Mouse (Mus musculus): ENCODE results near the gene Fcho1. TPM values are rescaled to one million over a fixed set of nuclear protein-coding genes. Genes with fewer than 3 reads are reported as not detected.
A peak's percentile ranks its signal among the peaks of the same experiment; 100 is the strongest.
"Not testable (repeated sequence)": the region's sequence is repeated elsewhere in the genome, so short reads cannot be mapped to it uniquely, and the experiment has no call there.

Gene Fcho1
- total and polyA plus RNA-seq, 2 experiments from 2014 or later, result 68.7 to 97.2 TPM

GRCm38 (mm10) chr8:71716561-71717053 lies 8.9 kb downstream of the Fcho1 start:
- 91% methylated on average over 13 of the region's 13 CpGs for WGBS
- Histone ChIP-seq H3K4me1 (ENCODE audit: insufficient read depth) (peaks cover 29% of the 10 kb centered on the region), H3K4me2 (ENCODE audit: low read depth) (no peak overlapping the region), H3K4me3 (ENCODE audit: low read depth, low read length) (no peak overlapping the region), H3K9me3 (ENCODE audit: low read length) (no peaks in the 10 kb centered on the region), H3K9ac (no peak overlapping the region), H3K27me3 (ENCODE audit: insufficient read depth, low read length) (no peaks in the 10 kb centered on the region), H3K36me3 (ENCODE audit: insufficient read depth) (peaks cover 64% of the 10 kb centered on the region), H3K27ac (ENCODE audit: low read depth, low read length) (no peak overlapping the region)
- no peak for DNase-seq
- no peak for TF ChIP-seq CTCF (IDR thresholded peaks at IDR 0.05; ENCODE audit: low read depth)
- ATAC-seq, result no peak

DNA sequence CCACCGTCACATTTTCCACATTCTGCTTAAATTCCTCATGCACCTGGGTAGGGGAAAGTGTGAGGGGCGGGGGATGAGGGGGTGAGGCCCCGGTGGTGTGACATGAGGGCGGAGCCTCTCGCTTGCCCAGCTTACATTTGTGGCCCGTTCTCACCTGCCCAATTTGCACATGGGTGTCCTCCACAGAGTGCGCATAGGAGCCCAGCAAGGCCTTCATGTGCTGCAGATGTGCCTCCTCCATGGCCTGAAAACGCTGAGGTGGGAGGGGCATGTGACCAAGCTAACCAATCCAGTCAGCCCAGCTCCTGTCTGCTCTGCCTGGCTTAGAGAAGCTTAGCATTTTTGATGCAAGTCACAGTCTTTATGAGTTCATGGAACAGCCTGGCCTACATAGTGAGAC lies 10.0 kb downstream of the Fcho1 start:
- peaks cover 22% of the 10 kb centered on the region for H3K4me1 ChIP-seq (ENCODE audit: insufficient read depth)
- no peak overlapping the region for H3K9ac ChIP-seq
- no peak for TF ChIP-seq CTCF (IDR thresholded peaks at IDR 0.05; ENCODE audit: low read depth)
- ATAC-seq, result no peak
- H3K4me3 ChIP-seq (ENCODE audit: low read depth, low read length), result no peak overlapping the region
- H3K36me3 ChIP-seq (ENCODE audit: insufficient read depth), result peaks cover 70% of the 10 kb centered on the region
- WGBS, result 73% methylated on average over 8 of the region's 8 CpGs
- H3K9me3 ChIP-seq (ENCODE audit: low read length), result no peaks in the 10 kb centered on the region
- no peak overlapping the region for H3K27ac ChIP-seq (ENCODE audit: low read depth, low read length)
- DNase-seq, result no peak
- H3K4me2 ChIP-seq (ENCODE audit: low read depth), result no peak overlapping the region
- H3K27me3 ChIP-seq (ENCODE audit: insufficient read depth, low read length), result no peaks in the 10 kb centered on the region

DNA sequence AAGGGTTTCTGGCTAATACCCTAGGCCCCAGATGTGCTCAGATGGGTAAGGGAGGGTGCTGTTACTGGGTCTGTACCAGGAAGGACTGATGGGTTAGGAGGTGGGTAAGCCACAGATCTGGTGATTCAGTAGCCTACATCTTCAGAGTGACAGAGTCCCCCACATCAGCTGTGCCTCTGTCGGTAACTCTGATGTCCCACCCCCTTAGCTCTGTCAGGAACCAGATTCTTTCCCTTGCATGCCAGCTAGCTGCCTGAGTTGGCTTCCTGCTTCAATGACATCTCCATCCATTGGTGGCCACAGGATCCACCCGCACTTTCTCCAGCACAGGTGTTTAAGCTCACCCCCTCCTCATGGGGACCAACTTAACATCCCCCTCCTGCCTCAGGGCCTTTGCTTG lies 13.9 kb downstream of the Fcho1 start:
- Histone ChIP-seq H3K36me3 (ENCODE audit: insufficient read depth) (peaks cover 62% of the 10 kb centered on the region), H3K9me3 (ENCODE audit: low read length) (no peaks in the 10 kb centered on the region), H3K4me2 (ENCODE audit: low read depth) (no peak overlapping the region), H3K9ac (no peak overlapping the region), H3K4me3 (ENCODE audit: low read depth, low read length) (no peak overlapping the region), H3K4me1 (ENCODE audit: insufficient read depth) (no peaks in the 10 kb centered on the region; the same call in 1 of the 2 replicates), H3K27me3 (ENCODE audit: insufficient read depth, low read length) (no peaks in the 10 kb centered on the region), H3K27ac (ENCODE audit: low read depth, low read length) (no peak overlapping the region)
- TF ChIP-seq CTCF (IDR thresholded peaks at IDR 0.05; ENCODE audit: low read depth), result no peak
- WGBS, result 79% methylated on average over 2 of the region's 2 CpGs
- ATAC-seq (no peak), DNase-seq (no peak)

DNA sequence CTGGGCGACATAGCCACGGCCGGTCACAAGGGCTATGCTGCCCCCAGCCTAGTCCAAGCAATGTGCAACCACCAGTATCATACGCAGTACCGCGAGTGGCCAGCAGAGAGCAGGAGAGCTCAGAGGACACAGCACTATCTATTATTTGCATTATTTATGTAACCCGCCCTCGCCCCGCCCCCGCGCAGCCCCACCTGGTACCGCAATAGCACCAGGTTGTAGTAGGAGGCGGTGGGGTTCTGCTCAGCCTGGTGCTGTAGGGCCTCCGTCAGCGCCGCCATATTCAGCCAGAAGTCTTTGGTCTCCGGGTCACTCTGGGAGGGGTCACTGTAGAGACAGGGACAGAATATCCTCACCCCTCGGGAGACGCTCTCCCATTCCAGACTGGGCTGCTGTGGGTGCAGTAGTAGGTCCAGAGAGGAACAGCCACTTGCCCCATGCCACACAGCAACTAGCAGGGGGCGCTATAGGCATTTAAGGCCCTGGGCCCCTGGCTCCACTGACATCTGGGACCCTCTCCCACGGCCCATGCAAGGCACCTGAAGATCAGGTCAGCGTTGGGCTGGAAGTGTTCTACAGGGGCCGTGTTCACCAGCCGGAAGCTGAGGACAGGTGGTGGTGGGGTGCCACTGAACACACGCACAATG lies 15.6 kb downstream of the Fcho1 start:
- DNase-seq (peak; percentile 85), ATAC-seq (peak; percentile 83)
- no peak overlapping the region for H3K27ac ChIP-seq (ENCODE audit: low read depth, low read length)
- no peaks in the 10 kb centered on the region; the same call in 1 of the 2 replicates for H3K4me1 ChIP-seq (ENCODE audit: insufficient read depth)
- 18% methylated on average over 25 of the region's 25 CpGs for WGBS
- no peaks in the 10 kb centered on the region for H3K27me3 ChIP-seq (ENCODE audit: insufficient read depth, low read length)
- H3K4me2 ChIP-seq (ENCODE audit: low read depth), result peak overlapping the region; percentile 38
- H3K9ac ChIP-seq, result no peak overlapping the region
- no peaks in the 10 kb centered on the region for H3K9me3 ChIP-seq (ENCODE audit: low read length)
- peak; percentile 84 for TF ChIP-seq CTCF (IDR thresholded peaks at IDR 0.05; ENCODE audit: low read depth)
- H3K36me3 ChIP-seq (ENCODE audit: insufficient read depth), result peaks cover 50% of the 10 kb centered on the region
- H3K4me3 ChIP-seq (ENCODE audit: low read depth, low read length), result no peak overlapping the region

DNA sequence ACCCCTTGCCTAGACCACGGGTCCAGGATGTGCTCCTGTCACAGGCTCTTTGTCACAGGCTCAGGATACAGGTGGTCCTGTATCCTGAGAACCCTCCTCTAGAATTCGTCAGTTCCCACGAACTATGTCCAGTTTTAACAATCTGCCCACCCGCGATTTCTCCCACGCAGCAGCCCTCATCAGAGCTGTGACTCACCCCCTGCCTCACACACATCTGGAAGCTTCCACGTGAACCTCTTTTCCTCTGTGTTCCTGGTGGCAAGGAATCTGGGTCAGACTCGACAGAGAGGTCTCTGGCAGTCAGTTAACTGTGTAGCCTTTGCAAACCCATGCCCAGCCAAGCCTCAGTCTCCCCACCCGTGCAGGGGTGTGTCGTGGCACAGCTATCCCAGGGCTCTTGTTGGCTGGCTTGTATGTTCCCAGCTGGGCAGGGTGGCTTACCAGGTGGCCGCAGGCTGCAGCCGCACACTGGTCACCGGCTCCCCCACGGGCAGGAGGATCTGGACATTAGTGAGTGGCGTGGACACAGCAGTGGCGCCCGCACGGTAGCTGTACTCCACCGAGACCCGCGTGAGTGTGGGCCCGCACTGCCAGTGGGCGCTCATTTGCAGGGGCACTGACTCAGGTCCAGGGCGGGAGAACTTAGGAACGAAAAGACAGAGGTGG lies 16.2 kb downstream of the Fcho1 start:
- H3K27me3 ChIP-seq (ENCODE audit: insufficient read depth, low read length), result no peaks in the 10 kb centered on the region
- H3K9ac ChIP-seq, result no peak overlapping the region
- H3K36me3 ChIP-seq (ENCODE audit: insufficient read depth), result peaks cover 45% of the 10 kb centered on the region
- ATAC-seq, result peak; percentile 28
- WGBS, result 44% methylated on average over 25 of the region's 25 CpGs
- no peaks in the 10 kb centered on the region; the same call in 1 of the 2 replicates for H3K4me1 ChIP-seq (ENCODE audit: insufficient read depth)
- H3K9me3 ChIP-seq (ENCODE audit: low read length), result no peaks in the 10 kb centered on the region
- no peak overlapping the region for H3K4me3 ChIP-seq (ENCODE audit: low read depth, low read length)
- no peak overlapping the region for H3K27ac ChIP-seq (ENCODE audit: low read depth, low read length)
- no peak for DNase-seq
- 0 out of 2 replicates have a peak overlapping the region, but pooled peaks have one; percentile 38 for H3K4me2 ChIP-seq (ENCODE audit: low read depth)
- TF ChIP-seq CTCF (IDR thresholded peaks at IDR 0.05; ENCODE audit: low read depth), result no peak

- H3K27me3 ChIP-seq (ENCODE audit: insufficient read depth, low read length), result peaks cover 2% of the 10 kb centered on the region
- H3K36me3 ChIP-seq (ENCODE audit: insufficient read depth), result peaks cover 31% of the 10 kb centered on the region
- H3K4me3 ChIP-seq (ENCODE audit: low read depth, low read length), result no peak overlapping the region
- peak; percentile 70 for DNase-seq
- no peak overlapping the region for H3K27ac ChIP-seq (ENCODE audit: low read depth, low read length)
- H3K9ac ChIP-seq, result no peak overlapping the region
- no peak overlapping the region for H3K4me2 ChIP-seq (ENCODE audit: low read depth)
- WGBS, result 39% methylated on average over 8 of the region's 8 CpGs
- TF ChIP-seq CTCF (IDR thresholded peaks at IDR 0.05; ENCODE audit: low read depth), result peak; percentile 75
- ATAC-seq, result 0 out of 2 replicates have a peak, but pooled peaks have one; percentile 6
- no peaks in the 10 kb centered on the region; the same call in 1 of the 2 replicates for H3K4me1 ChIP-seq (ENCODE audit: insufficient read depth)
- no peaks in the 10 kb centered on the region for H3K9me3 ChIP-seq (ENCODE audit: low read length)
Measured at GRCm38 (mm10) chr8:71707874-71708273, 17.6 kb downstream of the Fcho1 start.

GRCm38 (mm10) chr8:71703400-71703799 lies 22.1 kb downstream of the Fcho1 start:
- not testable (repeated sequence) for ATAC-seq; DNase-seq; H3K4me1 ChIP-seq (ENCODE audit: insufficient read depth); H3K27ac ChIP-seq (ENCODE audit: low read depth, low read length); H3K9ac ChIP-seq; H3K9me3 ChIP-seq (ENCODE audit: low read length); H3K4me3 ChIP-seq (ENCODE audit: low read depth, low read length); H3K4me2 ChIP-seq (ENCODE audit: low read depth); H3K36me3 ChIP-seq (ENCODE audit: insufficient read depth)
- peaks cover 34% of the 10 kb centered on the region for H3K27me3 ChIP-seq (ENCODE audit: insufficient read depth, low read length)

All from forebrain, postnatal 0 days (tissue).